Mouse (Mus musculus): ENCODE data around the gene Hspa1b. TPM values are rescaled to one million over a fixed set of nuclear protein-coding genes. Genes with fewer than 3 reads are reported as not detected.

The Hspa1b gene
- polyA plus RNA-seq, 1 experiment from 2014 or later, result not detected

DNA sequence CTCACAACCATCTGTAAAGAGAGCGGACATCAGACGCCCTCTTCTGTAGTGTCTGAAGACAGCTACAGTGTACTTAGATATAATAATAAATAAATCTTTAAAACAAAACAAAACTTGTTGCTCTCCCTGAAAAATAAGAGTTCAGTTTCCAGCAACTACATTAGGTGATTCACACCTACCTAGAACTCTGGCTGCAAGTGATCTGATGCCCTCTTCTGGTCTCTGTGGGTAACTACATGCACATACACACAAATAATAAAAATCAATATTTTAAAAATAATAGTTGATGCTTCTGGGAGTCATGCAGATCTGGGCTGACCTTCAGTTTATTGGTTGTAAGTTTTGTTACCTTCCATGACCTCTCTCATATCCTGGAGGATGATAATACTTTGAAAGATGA, 25.2 kb upstream of the Hspa1b start:
- Histone ChIP-seq H3K27ac (ENCODE audit: low read length) (no peak overlapping the region), H3K9ac (ENCODE audit: low read depth, low read length) (no peak overlapping the region), H3K4me1 (ENCODE audit: control insufficient read depth, low read depth, low read length) (peaks cover 27% of the 10 kb centered on the region), H3K9me3 (replicated peaks; ENCODE audit: control insufficient read depth, low read length) (no peaks in the 10 kb centered on the region), H3K4me2 (ENCODE audit: low read depth, low read length) (no peak overlapping the region), H3K27me3 (ENCODE audit: control insufficient read depth, insufficient read depth, low read depth, low read length) (no peaks in the 10 kb centered on the region), H3K36me3 (ENCODE audit: control insufficient read depth, insufficient read depth) (peaks cover 17% of the 10 kb centered on the region), H3K4me3 (ENCODE audit: low read depth, low read length) (no peak overlapping the region)
- 52% methylated on average over 2 of the region's 2 CpGs for WGBS (ENCODE audit: insufficient replicate concordance)
- no peak for ATAC-seq (ENCODE audit: low read depth)

GRCm38 (mm10) chr17:34982328-34982727, 23.3 kb upstream of the Hspa1b start:
- Histone ChIP-seq H3K9me3 (replicated peaks; ENCODE audit: control insufficient read depth, low read length) (no peaks in the 10 kb centered on the region), H3K27ac (ENCODE audit: low read length) (peak overlapping the region; percentile 96), H3K4me3 (ENCODE audit: low read depth, low read length) (peak overlapping the region; percentile 91), H3K4me1 (ENCODE audit: control insufficient read depth, low read depth, low read length) (peaks cover 27% of the 10 kb centered on the region), H3K27me3 (ENCODE audit: control insufficient read depth, insufficient read depth, low read depth, low read length) (no peaks in the 10 kb centered on the region), H3K9ac (ENCODE audit: low read depth, low read length) (peak overlapping the region; percentile 89), H3K36me3 (ENCODE audit: control insufficient read depth, insufficient read depth) (peaks cover 17% of the 10 kb centered on the region), H3K4me2 (ENCODE audit: low read depth, low read length) (peak overlapping the region; percentile 86)
- 0% methylated on average over 15 of the region's 15 CpGs for WGBS (ENCODE audit: insufficient replicate concordance)
- peak; percentile 30 for ATAC-seq (ENCODE audit: low read depth)

DNA sequence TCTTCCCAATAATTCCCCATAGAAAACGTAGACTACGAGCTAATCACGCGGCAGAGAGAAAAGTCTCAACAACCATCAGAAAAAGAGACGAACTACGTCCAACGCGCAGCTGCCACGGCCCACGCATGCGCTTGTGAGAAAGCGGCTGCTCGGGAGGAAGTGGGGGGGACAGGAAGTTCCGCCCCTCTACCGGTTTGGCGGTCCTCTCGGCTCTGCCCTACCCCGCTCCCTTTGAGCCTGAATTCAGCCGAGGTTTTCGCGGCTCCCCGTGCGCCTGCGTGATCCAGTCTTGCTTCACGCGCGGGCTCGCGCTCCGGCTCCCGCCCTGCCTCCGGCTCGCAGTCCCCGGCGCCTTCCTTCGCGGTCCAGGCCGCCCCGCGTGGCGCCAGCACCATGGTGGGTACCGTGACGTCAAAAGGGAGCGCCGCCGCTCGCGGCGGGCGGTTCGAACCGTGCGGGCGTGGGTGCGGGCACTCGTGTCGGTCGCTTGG, 22.7 kb upstream of the Hspa1b start, which contains the start of gene Lsm2:
TSS of gene Lsm2 (plus strand) at position 173 of the 491 bp plus-strand sequence.
- ATAC-seq (ENCODE audit: low read depth), result peak; percentile 93

DNA sequence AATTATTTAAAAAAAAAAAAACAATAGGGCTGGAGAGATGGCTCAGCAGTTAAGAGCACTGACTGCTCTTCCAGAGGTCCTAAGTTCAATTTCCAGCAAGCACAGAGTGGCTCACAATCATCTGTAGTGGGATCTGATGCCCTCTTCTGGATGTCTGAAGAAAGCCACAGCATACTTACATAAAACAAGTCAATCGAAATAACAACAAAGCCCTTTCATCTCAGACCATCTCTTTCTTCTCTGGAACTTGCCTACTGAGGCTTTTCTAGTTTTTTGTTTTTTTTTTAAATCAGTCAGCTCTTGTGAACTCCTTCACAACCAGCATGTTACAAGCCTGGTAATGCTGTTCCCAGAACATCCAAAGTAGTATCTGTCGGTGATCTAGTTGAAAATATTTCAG, 21.6 kb upstream of the Hspa1b start:
- H3K9me3 ChIP-seq (replicated peaks; ENCODE audit: control insufficient read depth, low read length), result no peaks in the 10 kb centered on the region
- H3K27me3 ChIP-seq (ENCODE audit: control insufficient read depth, insufficient read depth, low read depth, low read length), result no peaks in the 10 kb centered on the region
- WGBS (ENCODE audit: insufficient replicate concordance), result 15% methylated on average over 2 of the region's 2 CpGs
- peak overlapping the region; percentile 89 for H3K9ac ChIP-seq (ENCODE audit: low read depth, low read length)
- peak overlapping the region; percentile 96 for H3K27ac ChIP-seq (ENCODE audit: low read length)
- peaks cover 8% of the 10 kb centered on the region for H3K36me3 ChIP-seq (ENCODE audit: control insufficient read depth, insufficient read depth)
- ATAC-seq (ENCODE audit: low read depth), result no peak
- peak overlapping the region; percentile 91 for H3K4me3 ChIP-seq (ENCODE audit: low read depth, low read length)
- peak overlapping the region; percentile 86 for H3K4me2 ChIP-seq (ENCODE audit: low read depth, low read length)
- H3K4me1 ChIP-seq (ENCODE audit: control insufficient read depth, low read depth, low read length), result peaks cover 27% of the 10 kb centered on the region

More for the DNA sequence above, 22.7 kb upstream of the Hspa1b start, which contains the start of gene Lsm2:
- Histone ChIP-seq H3K4me1 (ENCODE audit: control insufficient read depth, low read depth, low read length) (peaks cover 27% of the 10 kb centered on the region), H3K27ac (ENCODE audit: low read length) (peak within 1 kb of the TSS; percentile 96), H3K4me3 (ENCODE audit: low read depth, low read length) (peak within 1 kb of the TSS; percentile 91), H3K9me3 (replicated peaks; ENCODE audit: control insufficient read depth, low read length) (no peaks in the 10 kb centered on the region), H3K4me2 (ENCODE audit: low read depth, low read length) (peak within 1 kb of the TSS; percentile 86), H3K9ac (ENCODE audit: low read depth, low read length) (peak within 1 kb of the TSS; percentile 89), H3K27me3 (ENCODE audit: control insufficient read depth, insufficient read depth, low read depth, low read length) (no peaks in the 10 kb centered on the region), H3K36me3 (ENCODE audit: control insufficient read depth, insufficient read depth) (peaks cover 17% of the 10 kb centered on the region)
- under 1% methylated on average over 58 of the region's 58 CpGs for WGBS (ENCODE audit: insufficient replicate concordance)

DNA sequence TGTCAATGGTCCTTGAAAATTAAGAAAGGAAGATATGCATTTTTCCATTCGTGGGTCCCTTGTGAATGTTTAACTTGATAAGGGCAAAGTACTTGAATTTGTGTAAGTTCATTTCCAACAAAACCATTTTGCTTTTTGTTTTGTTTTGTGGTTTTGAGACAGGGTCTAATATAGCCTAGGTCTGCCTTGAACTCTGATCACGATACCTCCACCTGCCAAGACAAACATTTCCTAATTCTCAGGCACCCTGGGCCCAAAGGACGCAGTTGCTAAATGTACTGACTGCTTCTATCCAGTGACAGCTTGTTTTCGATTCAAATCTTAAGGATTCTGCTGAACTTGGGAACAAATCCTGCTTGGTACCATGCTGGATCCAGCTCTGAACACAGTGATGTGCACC, 20.6 kb upstream of the Hspa1b start:
- Histone ChIP-seq H3K27me3 (ENCODE audit: control insufficient read depth, insufficient read depth, low read depth, low read length) (no peaks in the 10 kb centered on the region), H3K27ac (ENCODE audit: low read length) (peak overlapping the region; percentile 8; the same call in 1 of the 2 replicates), H3K9ac (ENCODE audit: low read depth, low read length) (no peak overlapping the region), H3K9me3 (replicated peaks; ENCODE audit: control insufficient read depth, low read length) (no peaks in the 10 kb centered on the region), H3K4me2 (ENCODE audit: low read depth, low read length) (no peak overlapping the region), H3K4me1 (ENCODE audit: control insufficient read depth, low read depth, low read length) (peaks cover 24% of the 10 kb centered on the region), H3K4me3 (ENCODE audit: low read depth, low read length) (no peak overlapping the region), H3K36me3 (ENCODE audit: control insufficient read depth, insufficient read depth) (no peaks in the 10 kb centered on the region)
- WGBS (ENCODE audit: insufficient replicate concordance), result 72% methylated on average over 4 of the region's 4 CpGs
- ATAC-seq (ENCODE audit: low read depth), result no peak

DNA sequence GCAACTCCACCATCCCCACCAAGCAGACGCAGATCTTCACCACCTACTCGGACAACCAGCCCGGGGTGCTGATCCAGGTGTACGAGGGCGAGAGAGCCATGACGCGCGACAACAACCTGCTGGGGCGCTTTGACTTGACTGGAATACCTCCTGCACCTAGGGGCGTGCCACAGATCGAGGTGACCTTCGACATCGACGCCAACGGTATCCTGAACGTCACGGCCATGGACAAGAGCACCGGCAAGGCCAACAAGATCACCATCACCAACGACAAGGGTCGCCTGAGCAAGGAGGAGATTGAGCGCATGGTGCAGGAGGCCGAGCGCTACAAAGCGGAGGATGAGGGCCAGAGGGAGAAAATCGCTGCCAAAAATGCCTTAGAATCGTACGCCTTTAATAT, 19.2 kb upstream of the Hspa1b start:
- Histone ChIP-seq H3K27ac (ENCODE audit: low read length) (no peak overlapping the region), H3K4me1 (ENCODE audit: control insufficient read depth, low read depth, low read length) (peaks cover 16% of the 10 kb centered on the region), H3K27me3 (ENCODE audit: control insufficient read depth, insufficient read depth, low read depth, low read length) (peaks cover 8% of the 10 kb centered on the region), H3K9ac (ENCODE audit: low read depth, low read length) (no peak overlapping the region), H3K4me2 (ENCODE audit: low read depth, low read length) (no peak overlapping the region), H3K36me3 (ENCODE audit: control insufficient read depth, insufficient read depth) (no peaks in the 10 kb centered on the region), H3K4me3 (ENCODE audit: low read depth, low read length) (no peak overlapping the region), H3K9me3 (replicated peaks; ENCODE audit: control insufficient read depth, low read length) (no peaks in the 10 kb centered on the region)
- ATAC-seq (ENCODE audit: low read depth), result no peak
- 84% methylated on average over 27 of the region's 27 CpGs for WGBS (ENCODE audit: insufficient replicate concordance)

DNA sequence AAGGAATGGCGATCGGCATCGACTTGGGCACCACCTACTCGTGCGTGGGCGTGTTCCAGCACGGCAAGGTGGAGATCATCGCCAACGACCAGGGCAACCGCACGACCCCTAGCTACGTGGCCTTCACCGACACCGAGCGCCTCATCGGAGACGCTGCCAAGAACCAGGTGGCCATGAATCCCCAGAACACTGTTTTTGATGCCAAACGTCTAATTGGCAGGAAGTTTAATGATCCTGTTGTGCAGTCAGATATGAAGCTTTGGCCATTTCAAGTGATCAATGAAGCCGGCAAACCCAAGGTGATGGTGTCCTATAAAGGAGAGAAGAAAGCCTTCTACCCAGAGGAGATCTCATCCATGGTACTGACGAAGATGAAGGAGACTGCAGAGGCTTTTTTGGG, 18.0 kb upstream of the Hspa1b start:
- Histone ChIP-seq H3K4me1 (ENCODE audit: control insufficient read depth, low read depth, low read length) (peaks cover 15% of the 10 kb centered on the region), H3K4me3 (ENCODE audit: low read depth, low read length) (no peak overlapping the region), H3K27me3 (ENCODE audit: control insufficient read depth, insufficient read depth, low read depth, low read length) (peaks cover 19% of the 10 kb centered on the region), H3K27ac (ENCODE audit: low read length) (no peak overlapping the region), H3K9ac (ENCODE audit: low read depth, low read length) (no peak overlapping the region), H3K9me3 (replicated peaks; ENCODE audit: control insufficient read depth, low read length) (no peaks in the 10 kb centered on the region), H3K4me2 (ENCODE audit: low read depth, low read length) (no peak overlapping the region), H3K36me3 (ENCODE audit: control insufficient read depth, insufficient read depth) (no peaks in the 10 kb centered on the region)
- ATAC-seq (ENCODE audit: low read depth), result no peak
- 85% methylated on average over 20 of the region's 20 CpGs for WGBS (ENCODE audit: insufficient replicate concordance)

DNA sequence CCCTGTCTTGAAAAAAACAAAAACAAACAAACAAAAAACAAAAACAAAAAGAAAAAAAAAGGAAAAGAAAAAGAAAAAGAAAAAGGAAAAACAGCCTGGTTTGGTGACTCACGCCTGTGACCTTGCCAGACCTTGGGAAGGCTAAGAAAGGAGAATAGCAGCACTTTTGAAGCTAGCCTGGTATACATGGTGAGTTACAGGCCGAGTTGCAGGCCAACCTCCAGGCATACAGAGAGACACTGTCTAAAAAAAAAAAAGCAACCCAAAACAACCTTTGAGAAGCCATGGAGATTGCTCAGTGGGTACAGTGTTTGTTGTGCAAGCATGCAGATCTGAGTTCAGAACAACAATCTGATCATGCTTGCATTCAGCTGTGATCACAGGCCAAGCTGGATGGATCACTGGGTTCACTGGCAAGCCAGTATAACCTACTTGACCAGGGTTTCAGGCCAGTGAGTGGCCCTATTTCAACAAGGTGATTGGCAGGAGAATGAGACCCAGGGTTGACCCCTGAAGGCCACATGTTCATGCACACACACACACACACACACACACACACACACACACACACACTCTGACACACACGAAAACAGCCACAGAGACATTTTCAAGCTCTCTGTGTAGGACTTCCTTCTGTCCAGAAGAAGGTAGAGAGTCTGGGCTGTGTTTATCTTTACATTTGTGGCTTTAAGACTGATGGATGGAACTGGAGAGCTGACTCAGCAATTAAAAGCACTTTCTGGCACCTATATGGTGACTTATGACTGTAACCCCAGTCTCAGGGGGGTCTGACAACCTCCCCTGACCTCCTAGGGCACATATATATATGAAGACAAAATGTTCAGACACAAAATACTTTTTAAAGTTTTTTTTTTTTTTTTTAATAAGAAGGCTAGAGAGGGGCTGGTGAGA, 16.8 kb upstream of the Hspa1b start:
- Histone ChIP-seq H3K9ac (ENCODE audit: low read depth, low read length) (no peak overlapping the region), H3K4me3 (ENCODE audit: low read depth, low read length) (no peak overlapping the region), H3K4me2 (ENCODE audit: low read depth, low read length) (no peak overlapping the region), H3K4me1 (ENCODE audit: control insufficient read depth, low read depth, low read length) (peaks cover 13% of the 10 kb centered on the region), H3K27me3 (ENCODE audit: control insufficient read depth, insufficient read depth, low read depth, low read length) (peaks cover 22% of the 10 kb centered on the region), H3K27ac (ENCODE audit: low read length) (no peak overlapping the region), H3K36me3 (ENCODE audit: control insufficient read depth, insufficient read depth) (no peaks in the 10 kb centered on the region), H3K9me3 (replicated peaks; ENCODE audit: control insufficient read depth, low read length) (no peaks in the 10 kb centered on the region)
- WGBS (ENCODE audit: insufficient replicate concordance), result 64% methylated on average over 3 of the region's 3 CpGs
- ATAC-seq (ENCODE audit: low read depth), result no peak

All from liver, embryonic 16.5 days (tissue).